Mouse (Mus musculus) MEL (cell line): ENCODE results near the gene Mrpl9. TPM values are rescaled to one million over a fixed set of nuclear protein-coding genes. Genes with fewer than 3 reads are reported as not detected.

ENCODE experiments used
- DNase-seq: peaks from one replicate; pipeline ENCODE4 v3.0.0; 2011; ENCODE audit warnings: low read depth, low spot score
- H3K27ac ChIP-seq: 2 replicates; pipeline ENCODE4 v1.5.1; 2012; ENCODE audit warnings: low read depth, mild to moderate bottlenecking, control low read depth, low read length, moderate library complexity; ENCODE audit not compliant: control insufficient read depth
- H3K27me3 ChIP-seq, 2 experiments: fragments of 150-350 bp in 1 of 2; sonication (generic) in 1 of 2; 2 replicates each; pipeline ENCODE4 v1.6.1; 2012; ENCODE audit warnings: low read length in 2 of 2, mild to moderate bottlenecking in 2 of 2, improper control_type of control experiment in 1 of 2, moderate library complexity in 1 of 2; ENCODE audit not compliant: insufficient read depth in 2 of 2, control insufficient read depth in 1 of 2
- H3K36me3 ChIP-seq, 2 experiments: 2 replicates each; pipeline ENCODE4 v1.6.1; 2012 to 2014; ENCODE audit warnings: low read length in 2 of 2, improper control_type of control experiment in 1 of 2, inconsistent platforms in 1 of 2, mild to moderate bottlenecking in 1 of 2; ENCODE audit not compliant: insufficient read depth in 2 of 2, control insufficient read depth in 1 of 2
- H3K4me1 ChIP-seq, 2 experiments: fragments of 150-350 bp in 1 of 2; sonication (generic) in 1 of 2; 2 replicates each; pipeline ENCODE4 v1.6.1; 2012; ENCODE audit warnings: low read length in 2 of 2, improper control_type of control experiment in 1 of 2, mild to moderate bottlenecking in 1 of 2; ENCODE audit not compliant: insufficient read depth in 2 of 2, control insufficient read depth in 1 of 2
- H3K4me3 ChIP-seq, 2 experiments: fragments of 150-350 bp in 1 of 2; sonication (generic) in 1 of 2; 2 replicates each; pipeline ENCODE4 v1.5.1; 2012; ENCODE audit warnings: low read depth in 2 of 2, low read length in 2 of 2, mild to moderate bottlenecking in 2 of 2, moderate library complexity in 2 of 2, control low read depth in 1 of 2, improper control_type of control experiment in 1 of 2; ENCODE audit not compliant: control insufficient read depth in 1 of 2, insufficient read depth in 1 of 2
- H3K79me2 ChIP-seq: 2 replicates; pipeline ENCODE4 v1.6.1; 2012; ENCODE audit warnings: mild to moderate bottlenecking, low read length, moderate library complexity; ENCODE audit not compliant: control insufficient read depth, poor library complexity, insufficient read depth
- H3K9ac ChIP-seq: 2 replicates; pipeline ENCODE4 v1.6.1; 2012; ENCODE audit warnings: low read depth, mild to moderate bottlenecking, control low read depth, low read length, moderate library complexity; ENCODE audit not compliant: control insufficient read depth, poor library complexity, severe bottlenecking
- H3K9me3 ChIP-seq: fragments of 150-350 bp; sonication (generic); replicated peaks from 2 replicates; pipeline ENCODE4 v1.6.1; 2012; ENCODE audit warnings: mild to moderate bottlenecking, low read length, improper control_type of control experiment, moderate library complexity; ENCODE audit not compliant: insufficient read depth
- BHLHE40 ChIP-seq: IDR thresholded peaks from 2 replicates; pipeline ENCODE4 v1.6.1; 2012; ENCODE audit warnings: low read depth, mild to moderate bottlenecking, inconsistent platforms, low read length, improper control_type of control experiment, borderline replicate concordance
- CHD2 ChIP-seq: IDR thresholded peaks from 2 replicates; pipeline ENCODE4 v1.6.1; 2011; ENCODE audit warnings: low read length, improper control_type of control experiment
- CTCF ChIP-seq, 3 experiments: IDR thresholded peaks in 2 of 3; conservative IDR thresholded peaks in 1 of 3; 2 replicates each; pipeline ENCODE4 v1.5.1; 2011 to 2012; ENCODE audit warnings: low read length in 3 of 3, low read depth in 2 of 3, mild to moderate bottlenecking in 2 of 3, improper control_type of control experiment in 1 of 3, inconsistent platforms in 1 of 3, mixed read lengths in 1 of 3, moderate library complexity in 1 of 3; ENCODE audit not compliant: control insufficient read depth in 1 of 3, insufficient read depth in 1 of 3, poor library complexity in 1 of 3, severe bottlenecking in 1 of 3
- E2F4 ChIP-seq: IDR thresholded peaks from 2 replicates; pipeline ENCODE4 v1.6.1; 2011; ENCODE audit warnings: low read depth, low read length, improper control_type of control experiment, borderline replicate concordance
- ELF1 ChIP-seq: IDR thresholded peaks from 2 replicates; pipeline ENCODE4 v1.6.1; 2014; ENCODE audit warnings: low read depth, mild to moderate bottlenecking, inconsistent platforms, low read length, improper control_type of control experiment, moderate library complexity
- GABPA ChIP-seq: IDR thresholded peaks from 2 replicates; pipeline ENCODE4 v1.6.1; 2012; ENCODE audit warnings: low read depth, mild to moderate bottlenecking, inconsistent platforms, low read length, improper control_type of control experiment, moderate library complexity
- KAT2A ChIP-seq: conservative IDR thresholded peaks from 2 replicates; pipeline ENCODE4 v1.6.1; 2012; ENCODE audit warnings: low read depth, low read length, improper control_type of control experiment, inconsistent platforms
- MAX ChIP-seq: IDR thresholded peaks from 2 replicates; pipeline ENCODE4 v1.6.1; 2011; ENCODE audit warnings: low read length, improper control_type of control experiment
- MYC ChIP-seq: IDR thresholded peaks from 2 replicates; pipeline ENCODE4 v1.6.1; 2011; ENCODE audit warnings: low read depth, mild to moderate bottlenecking, low read length, improper control_type of control experiment, moderate library complexity
- NRF1 ChIP-seq: IDR thresholded peaks from 2 replicates; pipeline ENCODE4 v1.6.1; 2014; ENCODE audit warnings: low read depth, mild to moderate bottlenecking, inconsistent platforms, low read length, improper control_type of control experiment, moderate library complexity; ENCODE audit not compliant: poor library complexity, insufficient read depth, severe bottlenecking
- POLR2AphosphoS2 ChIP-seq: IDR thresholded peaks from 2 replicates; pipeline ENCODE4 v1.6.1; 2011; ENCODE audit warnings: low read length, improper control_type of control experiment
- RAD21 ChIP-seq: IDR thresholded peaks from 2 replicates; pipeline ENCODE4 v1.6.1; 2011; ENCODE audit warnings: mild to moderate bottlenecking, low read depth, low read length, improper control_type of control experiment
- RCOR1 ChIP-seq: IDR thresholded peaks from 2 replicates; pipeline ENCODE4 v1.6.1; 2012; ENCODE audit warnings: low read depth, mild to moderate bottlenecking, inconsistent platforms, low read length, improper control_type of control experiment
- SIN3A ChIP-seq: IDR thresholded peaks from 2 replicates; pipeline ENCODE4 v1.6.1; 2012; ENCODE audit warnings: low read length, improper control_type of control experiment, inconsistent platforms
- TBP ChIP-seq: IDR thresholded peaks from 2 replicates; pipeline ENCODE4 v1.8.0; 2011; ENCODE audit warnings: low read depth, low read length, improper control_type of control experiment
- TCF12 ChIP-seq: IDR thresholded peaks from 2 replicates; pipeline ENCODE4 v1.6.1; 2014; ENCODE audit warnings: low read depth, mild to moderate bottlenecking, inconsistent platforms, low read length, improper control_type of control experiment, moderate library complexity
- UBTF ChIP-seq: IDR thresholded peaks from 2 replicates; pipeline ENCODE4 v1.6.1; 2012; ENCODE audit warnings: low read depth, mild to moderate bottlenecking, inconsistent platforms, low read length, improper control_type of control experiment, moderate library complexity, borderline replicate concordance; ENCODE audit not compliant: insufficient read depth
- USF1 ChIP-seq: IDR thresholded peaks from 2 replicates; pipeline ENCODE4 v1.6.1; 2014; ENCODE audit warnings: low read depth, mild to moderate bottlenecking, inconsistent platforms, low read length, improper control_type of control experiment, moderate library complexity
- USF2 ChIP-seq, 2 experiments: IDR thresholded peaks; 2 replicates each; pipeline ENCODE4 v1.6.1; 2011 to 2012; ENCODE audit warnings: improper control_type of control experiment in 2 of 2, low read length in 2 of 2, borderline replicate concordance in 1 of 2, inconsistent platforms in 1 of 2, low read depth in 1 of 2, mild to moderate bottlenecking in 1 of 2; ENCODE audit not compliant: insufficient read depth in 1 of 2
- ZKSCAN1 ChIP-seq: IDR thresholded peaks from 2 replicates; pipeline ENCODE4 v1.6.1; 2012; ENCODE audit warnings: low read depth, mild to moderate bottlenecking, inconsistent platforms, low read length, improper control_type of control experiment, moderate library complexity
- ZMIZ1 ChIP-seq: IDR thresholded peaks from 2 replicates; pipeline ENCODE4 v1.6.1; 2012; ENCODE audit warnings: low read depth, mild to moderate bottlenecking, inconsistent platforms, low read length, improper control_type of control experiment, moderate library complexity
- ZNF384 ChIP-seq: IDR thresholded peaks from 2 replicates; pipeline ENCODE4 v1.6.1; 2012; ENCODE audit warnings: low read depth, mild to moderate bottlenecking, inconsistent platforms, low read length, improper control_type of control experiment
- polyA plus RNA-seq, 2 experiments: library from polyadenylated mRNA; stranded (reverse) in 1 of 2; unstranded in 1 of 2; fragments of >175 nt in 1 of 2; fragments of >200 nt in 1 of 2; gene quantifications; 2 replicates each; pipeline versions ENCODE4 v1.2.1 to v1.2.4; 2012; ENCODE audit warnings: low replicate concordance in 2 of 2, low read depth in 1 of 2; ENCODE audit not compliant: insufficient read length in 2 of 2, insufficient read depth in 1 of 2, missing spikeins in 1 of 2
- total RNA-seq: library from RNA; depleted of rRNA; stranded (reverse); fragments of 300-350 nt; gene quantifications from 2 replicates; pipeline ENCODE4 v1.2.3, GENCODE M21; 2012

Gene Mrpl9
- total and polyA plus RNA-seq, 3 experiments = 191 to 208 TPM; not detected in 1

DNA sequence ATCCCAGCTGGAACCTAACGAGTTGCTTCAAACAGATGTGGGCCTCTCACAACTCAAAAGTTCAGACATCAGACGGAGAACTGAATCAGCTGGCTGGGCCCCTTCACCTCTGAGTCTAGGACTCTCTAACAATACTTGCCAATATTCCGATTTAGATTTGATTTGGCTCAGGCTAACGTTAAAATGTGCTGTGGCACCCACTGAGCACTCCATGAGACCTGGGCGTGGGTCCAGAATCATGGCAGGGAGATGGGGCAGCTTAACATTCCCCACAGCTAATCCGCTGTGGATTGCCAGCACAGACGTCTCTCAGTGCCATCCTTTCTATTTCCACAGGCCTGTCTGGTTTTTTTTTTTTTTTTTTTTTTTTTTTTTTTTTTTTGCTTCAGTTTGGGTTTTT, 42.8 kb downstream of the Mrpl9 start:
- peaks cover 3 to 32% of the 10 kb centered on the region in 2 experiments; a peak in 3 of 4 replicates for H3K4me1 ChIP-seq
- H3K9me3 ChIP-seq = no peaks in the 10 kb centered on the region
- no peak overlapping the region for H3K27ac ChIP-seq
- H3K4me3 ChIP-seq = no peak overlapping the region
- DNase-seq = no peak
- no peaks in the 10 kb centered on the region for H3K79me2 ChIP-seq
- no peak overlapping the region for H3K9ac ChIP-seq
- H3K27me3 ChIP-seq = no peaks in the 10 kb centered on the region
- H3K36me3 ChIP-seq = peaks cover 0 to 13% of the 10 kb centered on the region in 2 experiments; a peak in 2 of 4 replicates
- TF ChIP-seq CHD2 = no peak
- no peak for TF ChIP-seq GABPA
- no peak for TF ChIP-seq SIN3A
- TF ChIP-seq RAD21 = no peak
- TF ChIP-seq USF1 = no peak
- no peak for TF ChIP-seq KAT2A
- no peak for TF ChIP-seq ELF1
- no peak for TF ChIP-seq ZKSCAN1
- TF ChIP-seq E2F4 = no peak
- TF ChIP-seq UBTF = no peak
- no peak for TF ChIP-seq TBP
- TF ChIP-seq CTCF (IDR thresholded peaks at IDR 0.05 in 2 of 3, conservative IDR thresholded peaks at IDR 0.05 in 1 of 3; ENCODE audit: control insufficient read depth in 1 of 3, insufficient read depth in 1 of 3, low read depth in 2 of 3, low read length in 3 of 3, poor library complexity in 1 of 3, severe bottlenecking in 1 of 3) = no peak
- no peak for TF ChIP-seq ZNF384
- TF ChIP-seq ZMIZ1 = no peak

DNA sequence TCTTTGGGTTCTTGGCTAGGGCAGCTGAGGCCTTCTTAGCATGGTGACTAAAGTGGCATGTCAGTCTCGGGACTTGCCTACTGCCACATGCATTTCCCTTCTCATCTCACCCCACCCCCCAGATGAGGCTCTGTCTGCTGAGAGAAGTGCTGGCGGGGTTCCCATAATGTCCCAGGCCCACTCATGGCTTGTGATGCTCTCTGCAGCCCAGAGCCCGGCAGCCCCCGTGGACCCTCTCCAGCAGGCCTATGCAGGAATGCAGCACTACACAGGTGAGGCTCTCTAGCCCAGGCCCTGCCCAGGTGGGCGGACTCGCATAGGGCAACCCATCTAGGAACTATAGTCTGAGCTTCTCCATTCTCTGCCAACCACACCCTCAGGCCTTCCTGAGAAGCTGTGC, 44.5 kb downstream of the Mrpl9 start:
- Histone ChIP-seq H3K4me3 (no peak overlapping the region), H3K9me3 (no peaks in the 10 kb centered on the region), H3K4me1 (peaks cover 0 to 19% of the 10 kb centered on the region in 2 experiments; a peak in 2 of 4 replicates), H3K9ac (no peak overlapping the region), H3K27ac (no peak overlapping the region), H3K79me2 (no peaks in the 10 kb centered on the region), H3K27me3 (no peaks in the 10 kb centered on the region), H3K36me3 (peaks cover 0 to 8% of the 10 kb centered on the region in 2 experiments; a peak in 2 of 4 replicates)
- TF ChIP-seq SIN3A = no peak
- no peak for TF ChIP-seq MYC
- no peak for TF ChIP-seq POLR2AphosphoS2
- TF ChIP-seq BHLHE40 = no peak
- TF ChIP-seq RCOR1 = no peak
- TF ChIP-seq NRF1 = no peak
- no peak for TF ChIP-seq ZKSCAN1
- no peak for TF ChIP-seq UBTF
- TF ChIP-seq USF1 = no peak
- no peak for TF ChIP-seq MAX
- TF ChIP-seq E2F4 = no peak
- no peak for TF ChIP-seq ELF1
- TF ChIP-seq TCF12 = no peak
- no peak for TF ChIP-seq USF2 (IDR thresholded peaks at IDR 0.05; ENCODE audit: borderline replicate concordance in 1 of 2, insufficient read depth in 1 of 2, low read depth in 1 of 2, low read length in 2 of 2)
- no peak for DNase-seq
